Mouse (Mus musculus) cerebellum, postnatal 10 days (tissue): Measurements from ENCODE around the gene Cnih4.

Experiments used
- DNase-seq, 2 experiments: peaks; one replicate each; pipeline ENCODE4 v3.0.0; 2021; ENCODE audit warnings: mixed read lengths in 2 of 2

Gene Cnih4

DNA sequence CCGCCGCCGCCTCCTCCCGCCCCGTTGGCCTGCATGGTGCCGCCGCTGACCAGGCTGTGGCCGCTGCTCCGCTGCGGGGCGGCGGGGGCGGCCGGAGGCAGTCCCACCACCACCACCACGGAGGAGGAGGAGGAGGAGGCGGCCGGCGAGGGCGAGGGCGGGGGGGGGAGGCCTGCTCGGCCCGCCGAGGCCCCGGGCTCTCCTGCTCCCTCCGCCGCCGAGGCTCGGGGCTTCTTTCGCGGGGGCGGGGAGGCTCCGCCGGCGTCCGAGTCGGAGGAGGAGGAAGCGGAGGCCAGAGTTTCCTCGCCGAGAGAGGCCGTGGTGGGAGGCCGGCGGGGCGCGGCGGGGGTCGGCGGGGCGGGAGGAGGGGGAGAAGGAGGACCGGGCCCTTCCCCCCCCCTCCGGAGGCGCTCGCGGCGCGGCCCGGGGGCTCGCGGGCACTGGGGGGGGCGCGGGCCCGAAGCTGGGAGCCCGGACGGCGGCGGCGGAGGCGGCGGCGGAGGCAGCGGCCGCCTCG, 67.0 kb downstream of the Cnih4 start:
- DNase-seq = peak in 1 of 2 experiments; percentile 66

- DNase-seq = peak; percentile 88
Observed at GRCm38 (mm10) chr1:181211920-181212633, 67.6 kb downstream of the Cnih4 start, which contains the start of gene Wdr26. Wdr26 (minus strand) TSS chr1:181212001.

DNA sequence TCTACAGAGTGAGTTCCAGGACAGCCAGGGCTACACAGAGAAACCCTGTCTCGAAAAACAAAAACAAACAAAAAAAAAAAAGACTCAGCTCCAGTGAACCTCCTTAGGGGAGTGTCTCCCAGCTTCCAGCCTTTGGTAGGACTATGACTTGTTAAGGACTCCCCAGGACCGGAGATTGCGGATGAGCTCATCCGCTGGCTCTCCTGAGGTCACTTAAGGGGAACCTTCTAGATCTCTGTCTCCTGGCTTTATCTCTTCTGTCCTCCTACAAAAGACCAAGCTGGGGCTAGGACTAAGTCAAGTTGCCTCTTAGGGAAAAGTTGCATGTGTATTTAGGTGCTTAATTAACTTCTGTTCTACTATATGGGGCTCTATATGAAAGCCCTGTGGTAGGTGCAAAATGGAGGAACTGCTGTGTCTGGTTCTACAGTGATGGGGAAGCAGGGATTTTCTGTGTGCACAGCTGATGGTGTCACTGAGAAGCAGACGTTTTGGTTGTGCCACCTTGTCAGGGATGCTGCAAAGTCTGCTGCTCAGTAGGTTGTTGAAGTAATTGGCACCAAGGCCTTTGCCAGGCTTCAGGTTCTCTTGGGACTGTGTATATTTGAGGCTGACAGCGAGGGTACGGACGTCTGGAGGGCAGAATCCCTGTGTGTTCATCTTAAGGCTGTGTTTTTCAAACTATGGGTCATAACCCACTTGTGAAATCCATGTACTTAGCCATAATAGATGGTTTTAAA, 70.0 kb downstream of the Cnih4 start:
- DNase-seq = no peak

DNA sequence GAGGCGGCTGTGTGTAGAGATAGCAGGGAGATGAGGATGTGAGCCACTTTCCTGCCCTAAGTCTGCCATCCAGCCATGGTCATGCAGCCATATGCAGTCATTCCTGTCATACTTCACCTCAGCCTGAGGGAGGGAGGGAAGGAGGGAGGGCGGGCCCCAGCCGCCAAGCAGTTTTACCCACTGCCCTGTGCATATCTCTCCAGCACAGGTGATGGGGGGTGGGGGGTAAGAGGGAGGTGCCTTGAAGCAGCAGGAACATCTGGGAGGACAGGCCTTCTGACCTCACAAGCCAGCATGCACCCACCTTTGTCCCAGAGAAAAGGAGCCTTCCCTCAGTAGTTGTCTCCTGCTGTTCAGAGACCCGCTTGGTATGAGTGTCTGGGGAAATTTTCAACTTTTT, 71.8 kb downstream of the Cnih4 start:
- no peak for DNase-seq
